Mouse (Mus musculus) E14TG2a.4 (cell line): ENCODE measurements around the gene Ppid.

Source experiments
- CTCF ChIP-seq: conservative IDR thresholded peaks from 2 replicates; pipeline ENCODE4 v1.5.1; 2014; ENCODE audit warnings: low read length
- NANOG ChIP-seq: IDR thresholded peaks from 2 replicates; pipeline ENCODE4 v1.6.1; 2014; ENCODE audit warnings: borderline replicate concordance, low read length, mixed read lengths

DNA sequence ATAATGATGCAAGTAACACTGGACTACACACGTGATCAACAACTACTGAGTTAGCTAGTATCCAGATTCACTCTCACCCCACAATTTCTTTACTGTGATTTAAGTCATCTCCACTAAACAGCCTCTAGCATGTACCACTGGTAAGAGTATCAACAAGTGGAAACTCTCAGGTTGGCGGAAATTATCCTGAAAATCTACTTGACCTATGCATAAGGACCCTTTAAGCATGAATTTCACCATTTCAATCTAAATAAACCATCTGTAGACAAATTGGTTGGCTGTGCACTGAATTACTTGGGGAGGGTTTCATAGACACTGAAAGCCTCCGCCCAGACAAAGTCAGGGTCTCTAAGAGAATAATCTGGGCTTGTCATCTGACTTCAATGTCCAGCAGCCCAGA lies 37.4 kb upstream of the Ppid start:
- no peak for TF ChIP-seq CTCF
- no peak for TF ChIP-seq NANOG
